Mouse (Mus musculus) stomach, embryonic 14.5 days (tissue): ENCODE measurements around the gene Ints2. TPM values are rescaled to one million over a fixed set of nuclear protein-coding genes. Genes with fewer than 3 reads are reported as not detected.

Experiments
- ATAC-seq: fragments of 200-750 bp; cut with Nextera tagmentation; 2 replicates; pipeline ENCODE4 v1.8.0; 2017; ENCODE audit warnings: low read depth, moderate TSS enrichment; ENCODE audit not compliant: insufficient number of reproducible peaks, insufficient read depth, low FRiP score
- H3K27ac ChIP-seq: fragments of 300-500 bp; sonication (generic); 2 replicates; pipeline ENCODE4 v1.5.1; 2014; ENCODE audit warnings: mild to moderate bottlenecking, low read length, moderate library complexity, mixed read lengths
- H3K27me3 ChIP-seq: fragments of 300-500 bp; sonication (generic); 2 replicates; pipeline ENCODE4 v1.6.1; 2014; ENCODE audit warnings: low read length, control low read depth, mixed read lengths; ENCODE audit not compliant: control insufficient read depth, insufficient read depth
- H3K36me3 ChIP-seq: fragments of 300-500 bp; sonication (generic); 2 replicates; pipeline ENCODE4 v1.6.1; 2014; ENCODE audit warnings: mild to moderate bottlenecking, control low read depth, low read length, moderate library complexity, mixed read lengths; ENCODE audit not compliant: control insufficient read depth, insufficient read depth
- H3K4me1 ChIP-seq: fragments of 300-500 bp; sonication (generic); 2 replicates; pipeline ENCODE4 v1.6.1; 2014; ENCODE audit warnings: low read length, control low read depth, mixed read lengths; ENCODE audit not compliant: control insufficient read depth, insufficient read depth
- H3K4me2 ChIP-seq: fragments of 300-500 bp; sonication (generic); replicated peaks from 2 replicates; pipeline ENCODE4 v1.6.1; 2014; ENCODE audit warnings: low read depth, low read length, control low read depth
- H3K4me3 ChIP-seq: fragments of 300-500 bp; sonication (generic); 2 replicates; pipeline ENCODE4 v1.5.1; 2014; ENCODE audit warnings: low read depth, low read length, control low read depth
- H3K9ac ChIP-seq: fragments of 300-500 bp; sonication (generic); replicated peaks from 2 replicates; pipeline ENCODE4 v1.6.1; 2014; ENCODE audit warnings: low read depth, mild to moderate bottlenecking, control low read depth, low read length, moderate library complexity, mixed read lengths
- H3K9me3 ChIP-seq: fragments of 300-500 bp; sonication (generic); 2 replicates; pipeline ENCODE4 v1.6.1; 2016; ENCODE audit warnings: low read depth, low read length, control low read depth; ENCODE audit not compliant: control insufficient read depth
- WGBS: fragments of 180-500 bp; shearing (Covaris S2); extraction: QIAGEN DNeasy Blood & Tissue Kit; methylation state at CpG from one replicate; pipeline ENCODE4 v1.1.7; 2014; 5-methylcytosine and 5-hydroxymethylcytosine counted together
- polyA plus RNA-seq: library from polyadenylated mRNA; unstranded; fragments of >200 nt; fragmentation: Nextera tagmentation; extraction: Ambion mirVana; gene quantifications from 2 replicates; pipeline ENCODE4 v1.2.1, GENCODE M21; 2014

Gene Ints2
- polyA plus RNA-seq, 1 experiment from 2014 or later, result 26.3 TPM

DNA sequence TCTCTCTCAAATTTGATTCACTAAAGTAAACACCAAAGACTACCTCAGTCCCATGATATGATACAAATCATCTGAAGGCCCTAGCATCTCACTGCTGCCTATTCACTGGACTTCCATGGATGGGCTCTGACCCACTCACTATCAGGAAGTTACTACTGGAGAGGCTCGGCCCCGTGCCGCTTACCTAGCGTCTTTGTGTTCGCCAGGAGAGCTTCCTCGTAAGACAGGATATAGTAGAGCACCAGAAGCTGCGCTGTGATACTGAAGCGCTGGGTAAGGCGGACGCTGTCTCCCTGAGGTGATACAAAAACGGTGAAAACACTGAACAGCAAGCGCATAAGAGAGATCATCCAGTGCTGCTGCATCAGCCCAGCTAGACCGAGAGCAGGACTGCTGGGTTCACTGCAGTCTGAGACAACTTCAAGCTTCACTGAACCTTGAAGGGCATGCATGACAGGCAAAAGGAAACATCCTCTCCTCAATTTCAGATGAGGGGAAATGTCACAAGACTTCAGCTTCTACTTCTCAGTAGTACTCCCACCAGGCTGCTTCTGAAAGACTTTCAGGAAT is 25.5 kb downstream of the Ints2 start:
- Histone ChIP-seq H3K4me1 (no peaks in the 10 kb centered on the region), H3K36me3 (peaks cover 40% of the 10 kb centered on the region), H3K4me3 (no peak overlapping the region), H3K27me3 (no peaks in the 10 kb centered on the region), H3K9me3 (no peaks in the 10 kb centered on the region), H3K9ac (no peak overlapping the region), H3K4me2 (no peak overlapping the region), H3K27ac (no peak overlapping the region)
- WGBS, result 97% methylated on average over 13 of the region's 13 CpGs
- no peak for ATAC-seq

DNA sequence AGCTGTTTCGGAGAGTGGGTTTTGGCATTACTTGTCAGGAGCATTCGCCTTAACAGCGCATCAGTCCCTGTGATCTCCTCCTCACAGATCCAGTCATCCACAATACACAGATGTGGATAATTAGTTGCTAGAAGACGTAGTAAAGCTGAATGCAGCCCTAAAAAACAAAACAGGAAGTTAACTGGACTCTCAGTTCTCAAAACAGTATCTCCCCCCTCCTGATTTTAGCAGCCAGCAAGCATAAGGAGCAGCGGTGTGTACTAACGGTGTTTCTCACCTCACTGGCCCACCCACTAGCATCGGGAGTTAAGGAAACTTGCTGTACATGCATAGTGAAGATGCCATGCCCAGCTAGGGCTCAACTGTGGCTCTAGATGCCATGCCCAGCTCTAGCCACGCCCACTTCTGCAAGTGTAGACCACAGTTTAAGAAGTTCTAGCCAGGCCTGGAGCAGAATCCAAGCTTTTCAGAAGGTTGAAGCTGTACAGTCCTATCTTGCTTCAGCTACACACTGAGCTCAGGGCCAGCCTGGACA is 30.7 kb downstream of the Ints2 start:
- Histone ChIP-seq H3K27ac (no peak overlapping the region), H3K9ac (no peak overlapping the region), H3K4me2 (no peak overlapping the region), H3K4me1 (no peaks in the 10 kb centered on the region), H3K4me3 (no peak overlapping the region), H3K27me3 (no peaks in the 10 kb centered on the region), H3K9me3 (no peaks in the 10 kb centered on the region), H3K36me3 (peaks cover 51% of the 10 kb centered on the region)
- ATAC-seq, result no peak
- 90% methylated on average over 8 of the region's 8 CpGs for WGBS

DNA sequence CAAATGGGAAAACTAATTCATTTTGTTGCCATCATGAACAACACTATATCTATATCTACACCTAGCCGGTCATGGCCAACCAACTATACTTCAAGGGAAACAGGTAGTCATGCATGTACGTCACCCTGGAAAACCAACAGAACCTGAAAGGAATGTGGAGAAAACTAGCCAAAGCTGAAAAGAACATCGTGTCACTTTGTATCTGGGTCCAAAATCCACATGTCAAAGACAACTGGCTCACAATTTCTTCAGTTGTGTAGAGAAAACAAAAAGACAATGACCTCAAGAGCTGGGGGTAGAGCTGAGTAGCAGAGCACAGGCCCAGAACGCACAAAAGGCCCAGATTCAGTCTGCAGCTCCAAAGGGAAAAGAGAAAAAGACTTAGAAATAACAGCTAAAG is 31.6 kb downstream of the Ints2 start:
- H3K27ac ChIP-seq, result no peak overlapping the region
- H3K4me1 ChIP-seq, result no peaks in the 10 kb centered on the region
- no peaks in the 10 kb centered on the region for H3K27me3 ChIP-seq
- H3K4me3 ChIP-seq, result no peak overlapping the region
- no peak for ATAC-seq
- 87% methylated on average over 4 of the region's 4 CpGs for WGBS
- no peaks in the 10 kb centered on the region for H3K9me3 ChIP-seq
- H3K9ac ChIP-seq, result no peak overlapping the region
- peaks cover 47% of the 10 kb centered on the region for H3K36me3 ChIP-seq
- H3K4me2 ChIP-seq, result no peak overlapping the region

DNA sequence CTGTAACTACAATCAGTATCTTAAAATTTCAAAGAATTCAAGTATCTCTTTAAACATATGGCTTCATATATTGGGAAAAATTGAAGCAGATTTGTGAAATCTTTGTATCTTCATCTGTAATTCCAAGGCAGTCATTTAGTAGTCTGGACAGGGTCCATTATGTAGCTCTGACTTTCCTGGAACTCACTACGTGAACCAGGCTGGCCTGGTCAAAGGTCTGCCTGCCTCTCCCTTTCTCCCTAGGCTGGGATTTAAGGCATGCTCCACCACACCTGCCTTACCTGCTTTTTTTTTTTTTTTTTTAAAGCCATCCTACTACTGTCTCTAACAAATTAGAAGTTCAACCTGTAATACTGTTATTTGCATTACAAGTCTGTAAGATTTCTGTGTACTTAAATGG is 45.6 kb downstream of the Ints2 start:
- WGBS, result 69% methylated on average over 1 of the region's 1 CpGs
- H3K4me3 ChIP-seq, result no peak overlapping the region
- no peak for ATAC-seq
- no peak overlapping the region for H3K4me2 ChIP-seq
- no peak overlapping the region for H3K9ac ChIP-seq
- no peaks in the 10 kb centered on the region for H3K4me1 ChIP-seq
- no peaks in the 10 kb centered on the region for H3K27me3 ChIP-seq
- H3K27ac ChIP-seq, result no peak overlapping the region
- peaks cover 41% of the 10 kb centered on the region for H3K36me3 ChIP-seq
- H3K9me3 ChIP-seq, result no peaks in the 10 kb centered on the region

DNA sequence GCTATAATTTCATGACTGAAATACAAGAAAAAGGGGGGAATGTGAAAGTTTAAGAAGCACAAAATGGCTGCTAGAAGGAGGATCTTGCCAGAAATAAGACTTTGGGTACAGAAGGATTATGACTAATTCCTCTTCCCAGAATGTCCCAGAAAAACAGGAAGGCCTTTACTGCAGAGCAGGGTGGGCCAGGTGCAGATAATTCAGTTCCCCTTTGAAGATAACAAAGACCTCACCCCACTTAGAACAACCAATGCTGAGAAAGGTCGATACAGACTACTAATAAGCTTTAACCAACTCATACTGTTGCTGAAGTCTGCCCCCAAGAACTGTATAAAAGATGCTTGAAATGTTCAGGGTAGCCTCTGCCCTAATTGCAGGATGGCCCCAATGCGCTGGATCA is 48.3 kb downstream of the Ints2 start:
- H3K36me3 ChIP-seq, result peaks cover 49% of the 10 kb centered on the region
- no peak overlapping the region for H3K27ac ChIP-seq
- H3K9ac ChIP-seq, result no peak overlapping the region
- WGBS, result 92% methylated on average over 2 of the region's 2 CpGs
- no peaks in the 10 kb centered on the region for H3K27me3 ChIP-seq
- H3K4me1 ChIP-seq, result no peaks in the 10 kb centered on the region
- no peak overlapping the region for H3K4me3 ChIP-seq
- no peak for ATAC-seq
- H3K9me3 ChIP-seq, result peaks cover 10% of the 10 kb centered on the region; the same call in 1 of the 2 replicates
- no peak overlapping the region for H3K4me2 ChIP-seq

DNA sequence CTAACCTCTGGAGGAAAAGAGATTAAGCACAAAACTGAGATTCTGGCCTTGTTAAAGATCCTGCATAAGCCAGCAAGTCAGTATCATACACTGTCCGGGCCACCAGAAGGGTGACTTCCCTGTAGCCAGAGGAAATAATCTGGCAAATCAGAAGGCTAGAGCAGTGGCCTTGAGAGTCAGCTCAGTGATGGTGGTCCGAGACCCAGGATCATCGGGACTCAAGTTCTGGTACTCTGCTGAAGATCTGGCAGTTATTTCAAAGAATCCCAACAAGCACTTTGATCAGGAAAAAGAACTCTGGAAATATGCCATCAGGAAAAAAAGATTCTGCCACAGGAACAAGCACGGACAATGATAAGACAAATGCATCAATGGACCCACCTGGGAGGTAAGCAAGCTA is 51.5 kb downstream of the Ints2 start:
- Histone ChIP-seq H3K4me2 (no peak overlapping the region), H3K27me3 (no peaks in the 10 kb centered on the region), H3K9ac (no peak overlapping the region), H3K9me3 (peaks cover 10% of the 10 kb centered on the region; the same call in 1 of the 2 replicates), H3K4me1 (no peaks in the 10 kb centered on the region), H3K4me3 (no peak overlapping the region), H3K36me3 (peaks cover 50% of the 10 kb centered on the region), H3K27ac (no peak overlapping the region)
- WGBS, result 94% methylated on average over 4 of the region's 4 CpGs
- ATAC-seq, result no peak

DNA sequence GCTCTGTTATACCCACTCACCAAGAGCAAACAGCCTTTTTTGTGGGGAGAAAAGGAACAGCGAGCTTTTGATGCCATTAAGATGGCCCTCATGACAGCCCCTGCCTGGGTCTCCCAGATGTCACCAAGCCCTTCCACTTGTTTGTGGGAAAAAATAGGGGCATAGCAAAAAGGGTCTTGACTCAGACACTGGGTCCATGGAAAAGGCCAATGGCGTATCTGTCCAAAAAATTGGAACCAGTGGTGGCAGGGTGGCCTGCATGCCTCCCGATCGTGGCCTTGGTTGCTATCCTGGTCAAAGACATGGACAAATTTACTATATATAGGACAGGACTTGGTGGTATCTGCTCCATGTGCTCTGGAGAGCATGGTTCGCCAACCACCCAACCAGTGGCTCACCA is 52.3 kb downstream of the Ints2 start:
- Histone ChIP-seq H3K4me2 (no peak overlapping the region), H3K4me1 (peaks cover 2% of the 10 kb centered on the region; the same call in 1 of the 2 replicates), H3K9me3 (peaks cover 10% of the 10 kb centered on the region; the same call in 1 of the 2 replicates), H3K9ac (no peak overlapping the region), H3K36me3 (peaks cover 50% of the 10 kb centered on the region), H3K4me3 (no peak overlapping the region), H3K27ac (no peak overlapping the region), H3K27me3 (no peaks in the 10 kb centered on the region)
- 98% methylated on average over 5 of the region's 5 CpGs for WGBS
- ATAC-seq, result no peak

DNA sequence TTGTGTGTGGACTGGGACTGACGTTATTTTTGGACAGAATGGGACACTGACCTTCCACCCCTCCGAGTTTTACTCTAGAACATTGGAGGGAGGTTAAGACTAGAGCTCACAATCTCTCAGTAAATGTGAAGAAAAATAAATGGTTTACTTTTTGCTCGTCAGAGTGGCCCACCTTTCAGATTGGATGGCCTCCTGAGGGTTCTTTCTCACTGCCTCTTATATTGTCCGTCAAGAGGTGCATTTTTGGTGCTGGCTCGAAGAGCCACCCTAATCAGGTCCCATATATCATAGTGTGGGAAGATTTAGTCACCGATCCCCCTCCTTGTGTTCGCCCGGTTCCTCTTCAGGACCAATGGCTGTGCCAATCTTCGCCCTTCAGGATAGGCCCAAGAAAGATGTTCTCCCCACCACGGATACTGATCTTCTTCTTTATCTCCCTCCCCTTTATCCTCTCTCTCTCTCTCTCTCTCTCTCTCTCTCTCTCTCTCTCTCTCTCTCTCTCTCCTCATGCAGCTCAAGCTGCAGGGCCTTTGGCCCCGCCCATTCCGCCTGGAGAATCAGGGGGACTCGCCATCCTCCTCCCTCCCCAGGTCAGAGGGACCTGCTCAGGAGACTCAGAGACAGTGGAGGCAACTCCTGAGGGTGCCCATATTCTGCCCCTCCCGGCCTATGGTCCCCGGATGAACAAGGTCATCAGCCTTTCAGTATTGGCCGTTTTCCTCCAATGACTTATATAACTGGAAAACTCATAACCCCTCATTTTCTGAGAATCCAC is 55.3 kb downstream of the Ints2 start:
- H3K27ac ChIP-seq, result peak overlapping the region; percentile 90
- no peak for ATAC-seq
- H3K4me1 ChIP-seq, result peaks cover 6% of the 10 kb centered on the region; the same call in 1 of the 2 replicates
- H3K9ac ChIP-seq, result peak overlapping the region; percentile 87
- no peaks in the 10 kb centered on the region for H3K27me3 ChIP-seq
- H3K36me3 ChIP-seq, result peaks cover 28% of the 10 kb centered on the region
- H3K4me2 ChIP-seq, result peak overlapping the region; percentile 62
- peak overlapping the region; percentile 82 for H3K4me3 ChIP-seq
- peaks cover 10% of the 10 kb centered on the region; the same call in 1 of the 2 replicates for H3K9me3 ChIP-seq
- WGBS, result 39% methylated on average over 16 of the region's 16 CpGs
